Comparison of ENCODE assay signal across 10 mouse cellular contexts in genomic region chr3:60169606-60170005, GRCm38 (mm10).
DNase-seq lines count a peak whose midpoint lies in the region; ATAC-seq and TF ChIP-seq lines count a peak whose summit lies in the region.
"Had no signal": no experiment of that assay in that cellular context is flagged by ENCODE, and none has a peak within 500 bp of the region (broad histone marks: within the 10 kb centered on the region; RNA-seq: fewer than 3 reads in every experiment).

No protein-coding gene starts in this region.

- H3K9me3 ChIP-seq in embryonic facial prominence, embryonic 15.5 days (replicated peaks): no peaks in the 10 kb centered on the region
- H3K9me3 ChIP-seq in liver, postnatal 0 days (ENCODE audit: low read length): no peaks in the 10 kb centered on the region
- H3K9me3 ChIP-seq: neural tube, embryonic 13.5 days had no signal

- no peak overlapping the region for H3K4me2 ChIP-seq in embryonic facial prominence, embryonic 15.5 days (replicated peaks)
- H3K4me2 ChIP-seq in liver, postnatal 0 days (ENCODE audit: low read depth, low read length): no peak overlapping the region
- H3K4me2 ChIP-seq: neural tube, embryonic 13.5 days had no signal

- H3K9ac ChIP-seq in embryonic facial prominence, embryonic 15.5 days: no peak overlapping the region
- H3K9ac ChIP-seq in liver, postnatal 0 days (replicated peaks): no peak overlapping the region; the same call in 1 of the 2 replicates
- H3K9ac ChIP-seq: neural tube, embryonic 13.5 days had no signal

- H3K4me3 ChIP-seq in embryonic facial prominence, embryonic 15.5 days (replicated peaks): no peak overlapping the region
- H3K4me3 ChIP-seq in liver, postnatal 0 days (ENCODE audit: low read depth, low read length): no peak overlapping the region
- H3K4me3 ChIP-seq: neural tube, embryonic 13.5 days had no signal

- 0 out of 2 replicates have a peak, but pooled peaks have one; percentile 23 for TF ChIP-seq EP300 in liver, postnatal 0 days (IDR thresholded peaks at IDR 0.05; ENCODE audit: low read depth)

- H3K4me1 ChIP-seq in embryonic facial prominence, embryonic 15.5 days: no peaks in the 10 kb centered on the region
- H3K4me1 ChIP-seq in liver, postnatal 0 days (ENCODE audit: insufficient read depth): no peaks in the 10 kb centered on the region; the same call in 1 of the 2 replicates
- H3K4me1 ChIP-seq: neural tube, embryonic 13.5 days had no signal

- intact Hi-C loops in left cerebral cortex, postnatal 25 days (cut with DNase I): no loop called here

- no peak for TF ChIP-seq CTCF in liver, postnatal 0 days (IDR thresholded peaks at IDR 0.05; ENCODE audit: low read depth)

- DNase-seq in adrenal gland, adult 2 months: peak; percentile 44
- DNase-seq in adrenal gland, adult 8-10 months: no peak
- DNase-seq in 3T3-L1 (ENCODE audit: low read depth, low spot score): peak; percentile 10
- DNase-seq in liver, postnatal 0 days: peak; percentile 75
- no peak for DNase-seq in urinary bladder, postnatal 25 days (ENCODE audit: low spot score)
- no peak for DNase-seq in layer of hippocampus, adult 8-10 months (ENCODE audit: low spot score in 2 of 2)
- no peak for DNase-seq in left cerebral cortex, postnatal 25 days (ENCODE audit: low spot score in 2 of 2)

- ATAC-seq in embryonic facial prominence, embryonic 15.5 days (ENCODE audit: insufficient number of reproducible peaks, low FRiP score, low TSS enrichment, low read depth): peak; percentile 54; the same call in 1 of the 2 replicates
- ATAC-seq in liver, postnatal 0 days: peak; percentile 81

- H3K27ac ChIP-seq in embryonic facial prominence, embryonic 15.5 days (replicated peaks): no peak overlapping the region
- peak overlapping the region; percentile 82 for H3K27ac ChIP-seq in liver, postnatal 0 days (ENCODE audit: low read depth)
- H3K27ac ChIP-seq: kidney, postnatal 0 days; neural tube, embryonic 13.5 days had no signal

- H3K27me3 ChIP-seq in embryonic facial prominence, embryonic 15.5 days: no peaks in the 10 kb centered on the region
- H3K27me3 ChIP-seq in liver, postnatal 0 days (ENCODE audit: insufficient read depth, low read length): no peaks in the 10 kb centered on the region
- H3K27me3 ChIP-seq: neural tube, embryonic 13.5 days had no signal

- no peaks in the 10 kb centered on the region for H3K36me3 ChIP-seq in embryonic facial prominence, embryonic 15.5 days
- no peaks in the 10 kb centered on the region for H3K36me3 ChIP-seq in liver, postnatal 0 days (replicated peaks; ENCODE audit: insufficient read depth, low read length)
- H3K36me3 ChIP-seq: neural tube, embryonic 13.5 days had no signal

Comparison
In these comparisons a context has a peak if more than half of its experiments do, and no peak if none do; other contexts are left out.
1. DNase-seq: peak in adrenal gland, adult 2 months (single experiment), 3T3-L1 (single experiment) and liver, postnatal 0 days (single experiment); none in adrenal gland, adult 8-10 months (single experiment), urinary bladder, postnatal 25 days (single experiment), layer of hippocampus, adult 8-10 months (0 of 2) and left cerebral cortex, postnatal 25 days (0 of 2).